1 mouse cellular context compared by ENCODE assay signal in the genomic region with DNA sequence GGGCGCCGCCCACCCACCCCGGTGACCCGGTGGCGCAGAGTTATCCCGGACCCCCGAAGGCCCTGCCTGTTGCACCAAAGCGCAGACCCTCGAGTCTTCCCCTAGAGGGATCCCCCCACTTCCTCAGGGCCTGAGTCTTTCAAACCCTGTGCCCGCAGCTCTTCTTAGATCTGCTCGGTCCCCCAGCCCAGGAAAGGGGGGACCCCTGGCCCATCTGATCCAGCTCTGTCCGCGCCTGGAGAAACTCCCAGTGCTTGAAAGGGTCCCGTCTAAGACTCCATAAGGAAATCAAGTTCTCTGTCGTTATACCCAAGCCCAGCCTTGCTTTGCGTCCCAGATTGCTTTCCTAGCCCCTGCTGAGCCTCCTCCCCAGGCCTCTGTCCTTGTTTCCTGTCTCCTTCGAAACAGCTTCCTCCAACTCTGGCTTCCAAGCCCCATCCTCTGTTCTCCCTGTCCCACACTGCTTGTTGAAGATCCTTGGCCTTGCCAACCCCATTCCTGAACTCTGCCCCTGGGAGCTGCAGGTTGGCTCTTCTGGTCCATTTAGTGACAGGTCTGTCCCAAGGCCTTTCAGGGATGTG.
TF ChIP-seq lines count a peak whose summit lies in the region.

No protein-coding gene starts in this region.

TF ChIP-seq in MEL, 35 proteins besides CTCF, POLR2A, EP300 and RAD21:
- TF ChIP-seq ZKSCAN1 (IDR thresholded peaks at IDR 0.05; ENCODE audit: low read depth, low read length) (no peak), MYC (IDR thresholded peaks at IDR 0.05; ENCODE audit: low read depth, low read length) (no peak), CHD1 (IDR thresholded peaks at IDR 0.05; ENCODE audit: low read depth, low read length) (no peak), CHD2 (IDR thresholded peaks at IDR 0.05; ENCODE audit: low read length) (no peak), KAT2A (conservative IDR thresholded peaks at IDR 0.05; ENCODE audit: low read depth, low read length) (no peak), TAL1 (IDR thresholded peaks at IDR 0.05; ENCODE audit: low read length) (no peak), TCF12 (IDR thresholded peaks at IDR 0.05; ENCODE audit: low read depth, low read length) (no peak), TBP (IDR thresholded peaks at IDR 0.05; ENCODE audit: low read depth, low read length) (no peak), BHLHE40 (IDR thresholded peaks at IDR 0.05; ENCODE audit: borderline replicate concordance, low read depth, low read length) (no peak), SIN3A (IDR thresholded peaks at IDR 0.05; ENCODE audit: low read length) (no peak), SMC3 (IDR thresholded peaks at IDR 0.05; ENCODE audit: low read depth, low read length) (no peak), JUND (IDR thresholded peaks at IDR 0.05; ENCODE audit: low read depth, low read length) (no peak), MXI1 (IDR thresholded peaks at IDR 0.05; ENCODE audit: low read depth, low read length) (no peak)
TF ChIP-seq in MEL: peak in this region for 0.
